Mouse (Mus musculus): ENCODE measurements at regions not wholly inside any gene's neighbourhood (a gene's known extent, or its start where the extent isn't known, plus 50 kb on each side); places are given as distances from the start of the nearest gene placed in this dataset.

- Histone ChIP-seq H3K27me3 (ENCODE audit: control insufficient read depth in 1 of 2, insufficient read depth in 2 of 2, low read length in 2 of 2) (no peaks in the 10 kb centered on the region), H3K27ac (ENCODE audit: control insufficient read depth, low read depth, low read length) (no peak overlapping the region), H3K4me3 (ENCODE audit: control insufficient read depth in 1 of 2, insufficient read depth in 1 of 2, low read depth in 2 of 2, low read length in 2 of 2) (no peak overlapping the region), H3K79me2 (ENCODE audit: control insufficient read depth, insufficient read depth, low read length, poor library complexity) (no peaks in the 10 kb centered on the region), H3K36me3 (ENCODE audit: control insufficient read depth in 1 of 2, insufficient read depth in 2 of 2, low read length in 2 of 2) (no peaks in the 10 kb centered on the region), H3K9me3 (replicated peaks; ENCODE audit: insufficient read depth, low read length) (no peaks in the 10 kb centered on the region), H3K4me1 (ENCODE audit: control insufficient read depth in 1 of 2, insufficient read depth in 2 of 2, low read length in 2 of 2) (no peaks in the 10 kb centered on the region), H3K9ac (ENCODE audit: control insufficient read depth, low read depth, low read length, poor library complexity, severe bottlenecking) (no peak overlapping the region)
- DNase-seq (ENCODE audit: low read depth, low spot score) = no peak
- TF ChIP-seq MAX (IDR thresholded peaks at IDR 0.05; ENCODE audit: low read length) (no peak), EP300 (IDR thresholded peaks at IDR 0.05; ENCODE audit: low read depth in 1 of 2, low read length in 2 of 2) (no peak), CHD2 (IDR thresholded peaks at IDR 0.05; ENCODE audit: low read length) (no peak), SIN3A (IDR thresholded peaks at IDR 0.05; ENCODE audit: low read length) (no peak), NELFE (IDR thresholded peaks at IDR 0.05; ENCODE audit: low read depth, low read length) (no peak)
Observed at GRCm38 (mm10) chr5:41061222-41061621, 646.7 kb downstream of the Rab28 start.

GRCm38 (mm10) chr5:41058015-41058414 is 649.9 kb downstream of the Rab28 start:
- TF ChIP-seq POLR2AphosphoS2 (IDR thresholded peaks at IDR 0.05; ENCODE audit: low read length) (no peak), UBTF (IDR thresholded peaks at IDR 0.05; ENCODE audit: borderline replicate concordance, insufficient read depth, low read depth, low read length) (no peak), RAD21 (IDR thresholded peaks at IDR 0.05; ENCODE audit: low read depth, low read length) (no peak), E2F4 (IDR thresholded peaks at IDR 0.05; ENCODE audit: borderline replicate concordance, low read depth, low read length) (no peak), USF2 (IDR thresholded peaks at IDR 0.05; ENCODE audit: borderline replicate concordance in 1 of 2, insufficient read depth in 1 of 2, low read depth in 1 of 2, low read length in 2 of 2) (no peak), TCF12 (IDR thresholded peaks at IDR 0.05; ENCODE audit: low read depth, low read length) (no peak), ZKSCAN1 (IDR thresholded peaks at IDR 0.05; ENCODE audit: low read depth, low read length) (no peak), ZNF384 (IDR thresholded peaks at IDR 0.05; ENCODE audit: low read depth, low read length) (no peak), ETS1 (IDR thresholded peaks at IDR 0.05; ENCODE audit: low read depth, low read length) (no peak), GABPA (IDR thresholded peaks at IDR 0.05; ENCODE audit: low read depth, low read length) (no peak), RCOR1 (IDR thresholded peaks at IDR 0.05; ENCODE audit: low read depth, low read length) (no peak), GATA1 (IDR thresholded peaks at IDR 0.05; ENCODE audit: low read depth, low read length) (no peak), ELF1 (IDR thresholded peaks at IDR 0.05; ENCODE audit: low read depth, low read length) (no peak), MAX (IDR thresholded peaks at IDR 0.05; ENCODE audit: low read length) (no peak), SIN3A (IDR thresholded peaks at IDR 0.05; ENCODE audit: low read length) (no peak), NELFE (IDR thresholded peaks at IDR 0.05; ENCODE audit: low read depth, low read length) (no peak), ZMIZ1 (IDR thresholded peaks at IDR 0.05; ENCODE audit: low read depth, low read length) (no peak), JUND (IDR thresholded peaks at IDR 0.05; ENCODE audit: low read depth, low read length) (no peak), MYC (IDR thresholded peaks at IDR 0.05; ENCODE audit: low read depth, low read length) (no peak)
- H3K9me3 ChIP-seq (replicated peaks; ENCODE audit: insufficient read depth, low read length) = no peaks in the 10 kb centered on the region
- no peaks in the 10 kb centered on the region for H3K36me3 ChIP-seq (ENCODE audit: control insufficient read depth in 1 of 2, insufficient read depth in 2 of 2, low read length in 2 of 2)
- H3K79me2 ChIP-seq (ENCODE audit: control insufficient read depth, insufficient read depth, low read length, poor library complexity) = no peaks in the 10 kb centered on the region
- no peak overlapping the region for H3K27ac ChIP-seq (ENCODE audit: control insufficient read depth, low read depth, low read length)
- no peak overlapping the region for H3K4me3 ChIP-seq (ENCODE audit: control insufficient read depth in 1 of 2, insufficient read depth in 1 of 2, low read depth in 2 of 2, low read length in 2 of 2)
- H3K27me3 ChIP-seq (ENCODE audit: control insufficient read depth in 1 of 2, insufficient read depth in 2 of 2, low read length in 2 of 2) = no peaks in the 10 kb centered on the region
- no peaks in the 10 kb centered on the region for H3K4me1 ChIP-seq (ENCODE audit: control insufficient read depth in 1 of 2, insufficient read depth in 2 of 2, low read length in 2 of 2)
- H3K9ac ChIP-seq (ENCODE audit: control insufficient read depth, low read depth, low read length, poor library complexity, severe bottlenecking) = no peak overlapping the region
- no peak for DNase-seq (ENCODE audit: low read depth, low spot score)

All from MEL (cell line).